ENCODE assay signal across 11 mouse cellular contexts in the genomic region with DNA sequence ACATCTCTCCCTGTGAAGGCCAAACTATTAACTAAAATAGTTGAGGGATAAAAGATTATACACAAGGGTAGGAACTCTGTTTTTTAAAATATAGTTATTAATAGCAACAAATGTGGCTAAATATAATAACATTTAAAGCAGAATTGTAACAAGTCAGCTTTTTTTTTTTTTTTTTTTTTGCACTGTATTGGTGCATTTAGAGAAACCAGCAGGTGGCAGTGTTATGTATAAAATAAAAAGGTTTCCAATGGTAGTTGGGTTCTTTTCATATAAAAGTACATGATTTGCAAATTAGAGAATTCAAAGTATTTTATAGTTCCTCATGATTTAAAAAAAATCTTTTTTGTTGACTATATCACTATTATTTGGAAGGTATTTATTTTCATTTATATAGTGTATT. TPM values are rescaled to one million over a fixed set of nuclear protein-coding genes. Genes with fewer than 3 reads are reported as not detected.
DNase-seq lines count a peak whose midpoint lies in the region; ATAC-seq and TF ChIP-seq lines count a peak whose summit lies in the region.
"Had no signal": no experiment of that assay in that cellular context is flagged by ENCODE, and none has a peak within 500 bp of the region (broad histone marks: within the 10 kb centered on the region; RNA-seq: fewer than 3 reads in every experiment).

No protein-coding gene starts in this region.

- H3K36me3 ChIP-seq in forebrain, embryonic 14.5 days (ENCODE audit: control insufficient read depth, insufficient read depth, low read length): peaks cover 62% of the 10 kb centered on the region
- peaks cover 17% of the 10 kb centered on the region for H3K36me3 ChIP-seq in forebrain, embryonic 16.5 days (ENCODE audit: control insufficient read depth, insufficient read depth)

- no peaks in the 10 kb centered on the region for H3K9me3 ChIP-seq in forebrain, embryonic 14.5 days (replicated peaks; ENCODE audit: control insufficient read depth, low read length)
- H3K9me3 ChIP-seq in forebrain, embryonic 16.5 days (ENCODE audit: control insufficient read depth, low read length): no peaks in the 10 kb centered on the region
- H3K9me3 ChIP-seq: neural tube, embryonic 13.5 days had no signal

- ATAC-seq in forebrain, embryonic 14.5 days: 0 out of 2 replicates have a peak, but pooled peaks have one; percentile 29
- no peak for ATAC-seq in forebrain, embryonic 16.5 days
- no peak for ATAC-seq in granulocyte monocyte progenitor cell, adult 5-6 weeks (replicated peaks; ENCODE audit: poor library complexity, severe bottlenecking)
- ATAC-seq in megakaryocyte-erythroid progenitor cell, adult 5-6 weeks (replicated peaks; ENCODE audit: low FRiP score, low TSS enrichment, poor library complexity, severe bottlenecking): no peak; the same call in 1 of the 2 replicates

- no peaks in the 10 kb centered on the region for H3K27me3 ChIP-seq in forebrain, embryonic 14.5 days (replicated peaks; ENCODE audit: control insufficient read depth, insufficient read depth, low read length)
- H3K27me3 ChIP-seq in forebrain, embryonic 16.5 days (replicated peaks; ENCODE audit: control insufficient read depth, insufficient read depth, low read length): no peaks in the 10 kb centered on the region
- H3K27me3 ChIP-seq: heart, embryonic 12.5 days; neural tube, embryonic 13.5 days had no signal

- no peak overlapping the region for H3K9ac ChIP-seq in forebrain, embryonic 14.5 days (ENCODE audit: low read length)
- no peak overlapping the region for H3K9ac ChIP-seq in forebrain, embryonic 16.5 days (replicated peaks; ENCODE audit: low read depth, low read length)
- H3K9ac ChIP-seq: heart, embryonic 12.5 days; neural tube, embryonic 13.5 days had no signal

- no peaks in the 10 kb centered on the region for H3K4me1 ChIP-seq in forebrain, embryonic 14.5 days (ENCODE audit: control insufficient read depth, insufficient read depth, low read length)
- no peaks in the 10 kb centered on the region for H3K4me1 ChIP-seq in forebrain, embryonic 16.5 days (replicated peaks; ENCODE audit: control insufficient read depth, insufficient read depth, low read length)
- H3K4me1 ChIP-seq: heart, embryonic 12.5 days; neural tube, embryonic 13.5 days had no signal

- H3K4me2 ChIP-seq in forebrain, embryonic 14.5 days (ENCODE audit: low read length): no peak overlapping the region
- H3K4me2 ChIP-seq in forebrain, embryonic 16.5 days (ENCODE audit: low read length): no peak overlapping the region
- H3K4me2 ChIP-seq: heart, embryonic 12.5 days; neural tube, embryonic 13.5 days had no signal

- intact Hi-C loops in left cerebral cortex, adult 2 months (cut with DNase I): loop anchor here (2.0 to 5.0 kb wide), 4 partner anchors 215 to 1011 kb away; no protein-coding TSS in a partner anchor

- H3K27ac ChIP-seq in forebrain, embryonic 14.5 days (ENCODE audit: low read depth, low read length): no peak overlapping the region
- no peak overlapping the region for H3K27ac ChIP-seq in forebrain, embryonic 16.5 days (ENCODE audit: low read length)
- no peak overlapping the region for H3K27ac ChIP-seq in left cerebral cortex, adult 2 months
- H3K27ac ChIP-seq: neural tube, embryonic 13.5 days had no signal

- DNase-seq in forebrain, embryonic 14.5 days (ENCODE audit: low spot score): peak; percentile 71
- DNase-seq in left cerebral cortex, adult 2 months (ENCODE audit: extremely low spot score in 1 of 2, low spot score in 2 of 2): no peak
- DNase-seq in left cerebral cortex, adult 9 months (ENCODE audit: low spot score in 2 of 2): no peak
- DNase-seq in CD4-positive, CD25-positive, alpha-beta regulatory T cell, adult 2 months (ENCODE audit: low read depth, low spot score): peak; percentile 61
- DNase-seq in induced T-regulatory cell, adult 2 months (ENCODE audit: low read depth): peak; percentile 72

- no peak overlapping the region for H3K4me3 ChIP-seq in forebrain, embryonic 14.5 days (ENCODE audit: low read depth, low read length)
- no peak overlapping the region for H3K4me3 ChIP-seq in forebrain, embryonic 16.5 days (replicated peaks; ENCODE audit: low read length)
- H3K4me3 ChIP-seq in left cerebral cortex, adult 2 months: no peak overlapping the region
- H3K4me3 ChIP-seq: heart, embryonic 12.5 days; neural tube, embryonic 13.5 days had no signal

- TF ChIP-seq CTCF in left cerebral cortex, adult 2 months (IDR thresholded peaks at IDR 0.05): peak; percentile 62

RNA-seq across cellular contexts. Expression of a gene that starts 14.3 kb away (rescaled TPM):
- polyA plus RNA-seq in forebrain, embryonic 14.5 days (2014; fragmentation: Nextera tagmentation; extraction: Ambion mirVana): 31.6 and 34.7 TPM in 2 replicates
- polyA plus RNA-seq in forebrain, embryonic 16.5 days (2015; fragmentation: Nextera tagmentation; extraction: Ambion mirVana): 32.7 and 36.8 TPM in 2 replicates
- total RNA-seq in left cerebral cortex, adult 2 months (2021): 10 to 100 TPM in 1 of 2 experiments, 1 to 10 TPM in 1; 8.9 to 10.3 TPM
- 11.8 and 13.8 TPM in 2 replicates for total RNA-seq in granulocyte monocyte progenitor cell, adult 5-6 weeks (2014; fragmentation: Nextera tagmentation)
- total RNA-seq in granulocyte monocyte progenitor cell, adult 5-6 weeks (2017): 33.8 and 47.5 TPM in 2 replicates
- 10.9 and 13.6 TPM in 2 replicates for total RNA-seq in megakaryocyte-erythroid progenitor cell, adult 5-6 weeks (2014; fragmentation: Nextera tagmentation)
- 25.2 and 29.6 TPM in 2 replicates for total RNA-seq in megakaryocyte-erythroid progenitor cell, adult 5-6 weeks (2017)

RNA-seq across cellular contexts. Expression of a gene that starts 48.8 kb away (rescaled TPM):
- polyA plus RNA-seq in forebrain, embryonic 14.5 days (2014; fragmentation: Nextera tagmentation; extraction: Ambion mirVana): not detected in 2 replicates
- polyA plus RNA-seq in forebrain, embryonic 16.5 days (2015; fragmentation: Nextera tagmentation; extraction: Ambion mirVana): not detected in 2 replicates
- total RNA-seq in left cerebral cortex, adult 2 months (2021): not detected
- total RNA-seq in granulocyte monocyte progenitor cell, adult 5-6 weeks (2014; fragmentation: Nextera tagmentation): not detected in 2 replicates
- total RNA-seq in granulocyte monocyte progenitor cell, adult 5-6 weeks (2017): not detected in 2 replicates
- total RNA-seq in megakaryocyte-erythroid progenitor cell, adult 5-6 weeks (2014; fragmentation: Nextera tagmentation): not detected in 2 replicates
- not detected in 2 replicates for total RNA-seq in megakaryocyte-erythroid progenitor cell, adult 5-6 weeks (2017)
- polyA plus RNA-seq: heart, embryonic 12.5 days; liver, embryonic 16.5 days; neural tube, embryonic 13.5 days had no signal

Comparison
In these comparisons a context has a peak if more than half of its experiments do, and no peak if none do; other contexts are left out.
1. DNase-seq: peak in forebrain, embryonic 14.5 days (single experiment), CD4-positive, CD25-positive, alpha-beta regulatory T cell, adult 2 months (single experiment) and induced T-regulatory cell, adult 2 months (single experiment); none in left cerebral cortex, adult 2 months (0 of 2) and left cerebral cortex, adult 9 months (0 of 2).